Mouse (Mus musculus) C2C12 (cell line): ENCODE results near the gene Gm6993. TPM values are rescaled to one million over a fixed set of nuclear protein-coding genes. Genes with fewer than 3 reads are reported as not detected.

Experiments used
- H3K27me3 ChIP-seq: one replicate; pipeline ENCODE4 v1.6.1; 2011; ENCODE audit not compliant: control insufficient read depth, insufficient read depth, insufficient read length
- H3K36me3 ChIP-seq: one replicate; pipeline ENCODE4 v1.6.1; 2011; ENCODE audit not compliant: control insufficient read depth, insufficient read depth
- H3K4me3 ChIP-seq: one replicate; pipeline ENCODE4 v1.5.1; 2011; ENCODE audit warnings: mild to moderate bottlenecking, control low read depth; ENCODE audit not compliant: poor library complexity, insufficient read depth, severe bottlenecking
- H3K79me2 ChIP-seq: one replicate; pipeline ENCODE4 v1.6.1; 2011; ENCODE audit not compliant: control insufficient read depth, insufficient read depth
- H3K79me3 ChIP-seq: one replicate; pipeline ENCODE4 v1.6.1; 2011; ENCODE audit warnings: low read depth, control low read depth
- H3ac ChIP-seq: one replicate; pipeline ENCODE3; 2011; ENCODE audit warnings: low read depth; ENCODE audit not compliant: control insufficient read depth, insufficient read length
- CEBPB ChIP-seq: IDR thresholded peaks from one replicate; pipeline ENCODE4 v1.6.1; 2011; ENCODE audit warnings: low read depth, mild to moderate bottlenecking, control low read depth, moderate library complexity
- CTCF ChIP-seq: IDR thresholded peaks from one replicate; pipeline ENCODE4 v1.5.1; 2011; ENCODE audit not compliant: control insufficient read depth, insufficient read depth, insufficient read length
- FOSL1 ChIP-seq: IDR thresholded peaks from one replicate; pipeline ENCODE4 v1.8.0; 2011; ENCODE audit warnings: mild to moderate bottlenecking, low read length; ENCODE audit not compliant: poor library complexity, insufficient read depth, severe bottlenecking
- MAX ChIP-seq: IDR thresholded peaks from one replicate; pipeline ENCODE4 v1.6.1; 2011; ENCODE audit warnings: mild to moderate bottlenecking, control low read depth
- MYOD1 ChIP-seq: IDR thresholded peaks from one replicate; pipeline ENCODE4 v1.6.1; 2011; ENCODE audit warnings: low read depth; ENCODE audit not compliant: control insufficient read depth, insufficient read length
- MYOG ChIP-seq: IDR thresholded peaks from one replicate; pipeline ENCODE4 v1.6.1; 2011; ENCODE audit not compliant: control insufficient read depth, insufficient read length; ENCODE audit errors: extremely low read depth
- USF1 ChIP-seq: IDR thresholded peaks from one replicate; pipeline ENCODE4 v1.6.1; 2011; ENCODE audit warnings: low read depth, mild to moderate bottlenecking, control low read depth, moderate library complexity
- polyA plus RNA-seq: library from polyadenylated mRNA; unstranded; fragments of >200 nt; fragmentation: generic; extraction: Trizol; gene quantifications from one replicate; pipeline ENCODE4 v1.2.1, GENCODE M21; 2012; ENCODE audit warnings: missing spikeins

Gene Gm6993
- polyA plus RNA-seq, 1 experiment: not detected

DNA sequence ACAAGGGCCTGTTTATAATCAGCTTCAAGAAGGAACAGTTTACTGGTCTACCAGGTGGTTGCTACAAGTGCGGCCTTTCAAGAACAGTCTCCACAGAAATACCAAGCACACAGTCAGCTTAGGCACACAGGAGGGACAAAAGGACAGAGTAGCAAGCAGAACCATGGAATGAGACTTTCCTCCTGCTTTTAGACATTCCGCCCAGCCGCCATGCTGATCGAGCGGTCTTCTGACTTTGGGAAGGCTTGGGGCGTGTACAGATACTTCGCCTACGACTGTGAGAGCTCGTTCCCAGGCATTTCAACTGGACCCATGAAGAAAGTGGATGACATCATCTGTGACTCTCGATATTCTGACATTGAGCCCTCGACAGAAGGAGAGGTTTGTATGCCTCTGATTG, 37.7 kb downstream of the Gm6993 start:
- Histone ChIP-seq H3K27me3 (no peaks in the 10 kb centered on the region), H3ac (no peak overlapping the region), H3K4me3 (no peak overlapping the region), H3K79me3 (peaks cover 54% of the 10 kb centered on the region), H3K36me3 (peaks cover 99% of the 10 kb centered on the region), H3K79me2 (peaks cover 92% of the 10 kb centered on the region)
- TF ChIP-seq CTCF: no peak
- no peak for TF ChIP-seq MAX
- no peak for TF ChIP-seq USF1
- TF ChIP-seq CEBPB: no peak
- no peak for TF ChIP-seq MYOD1
- TF ChIP-seq MYOG: no peak
- no peak for TF ChIP-seq FOSL1

DNA sequence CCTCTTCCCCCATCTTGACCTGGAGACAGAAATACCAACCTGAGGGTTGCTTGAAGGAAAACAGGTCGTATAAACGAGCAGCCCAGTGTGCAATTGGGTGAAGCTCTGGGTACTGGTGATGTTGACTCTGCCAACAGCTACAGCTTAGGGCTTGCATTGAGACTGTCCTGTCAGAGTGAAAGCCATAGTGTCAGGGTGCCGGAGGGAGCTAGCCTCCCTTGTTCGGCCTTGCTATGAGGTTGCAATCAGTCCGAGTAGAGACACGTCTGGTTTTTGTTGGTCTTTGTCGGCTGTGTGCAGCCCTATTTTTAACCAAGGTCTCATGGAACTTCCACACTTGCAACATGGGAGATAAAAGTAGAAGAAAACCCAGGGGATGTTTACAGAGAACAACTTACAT, 39.7 kb downstream of the Gm6993 start:
- Histone ChIP-seq H3K4me3 (no peak overlapping the region), H3ac (no peak overlapping the region), H3K79me2 (peaks cover 81% of the 10 kb centered on the region), H3K36me3 (peaks cover 98% of the 10 kb centered on the region), H3K79me3 (peaks cover 46% of the 10 kb centered on the region), H3K27me3 (no peaks in the 10 kb centered on the region)
- no peak for TF ChIP-seq CTCF
- TF ChIP-seq USF1: no peak
- TF ChIP-seq CEBPB: no peak
- no peak for TF ChIP-seq MAX
- no peak for TF ChIP-seq FOSL1
- TF ChIP-seq MYOD1: no peak
- no peak for TF ChIP-seq MYOG

DNA sequence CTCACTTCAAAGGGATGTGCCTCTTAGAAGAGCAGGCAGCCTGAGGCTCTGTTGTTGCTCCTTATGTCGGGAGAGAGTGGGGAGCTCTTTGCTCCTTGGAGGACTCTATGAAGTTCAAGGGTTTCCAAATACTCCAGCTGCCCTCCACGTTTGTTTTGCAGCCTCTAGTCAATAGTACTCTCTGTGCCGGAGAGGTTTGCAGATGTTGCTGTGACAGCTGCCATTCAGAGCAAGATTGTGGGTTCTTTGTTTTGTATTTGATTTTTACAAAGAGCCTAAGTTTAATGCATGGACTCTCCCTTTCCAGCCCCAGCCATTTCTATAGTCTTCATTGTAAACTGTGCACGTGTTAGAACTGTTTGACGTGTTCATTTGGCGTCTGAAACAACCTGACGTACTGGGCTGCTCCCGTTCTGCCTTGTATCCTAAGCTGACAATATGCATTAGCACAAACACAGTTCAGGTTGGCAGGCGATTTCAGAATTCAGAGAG, 40.6 kb downstream of the Gm6993 start:
- no peaks in the 10 kb centered on the region for H3K27me3 ChIP-seq
- H3K79me3 ChIP-seq: peaks cover 41% of the 10 kb centered on the region
- TF ChIP-seq MYOG (no peak), MAX (no peak), FOSL1 (no peak), CEBPB (no peak), USF1 (no peak), MYOD1 (no peak)
- peaks cover 80% of the 10 kb centered on the region for H3K79me2 ChIP-seq
- peaks cover 98% of the 10 kb centered on the region for H3K36me3 ChIP-seq
- H3K4me3 ChIP-seq: no peak overlapping the region
- no peak overlapping the region for H3ac ChIP-seq

DNA sequence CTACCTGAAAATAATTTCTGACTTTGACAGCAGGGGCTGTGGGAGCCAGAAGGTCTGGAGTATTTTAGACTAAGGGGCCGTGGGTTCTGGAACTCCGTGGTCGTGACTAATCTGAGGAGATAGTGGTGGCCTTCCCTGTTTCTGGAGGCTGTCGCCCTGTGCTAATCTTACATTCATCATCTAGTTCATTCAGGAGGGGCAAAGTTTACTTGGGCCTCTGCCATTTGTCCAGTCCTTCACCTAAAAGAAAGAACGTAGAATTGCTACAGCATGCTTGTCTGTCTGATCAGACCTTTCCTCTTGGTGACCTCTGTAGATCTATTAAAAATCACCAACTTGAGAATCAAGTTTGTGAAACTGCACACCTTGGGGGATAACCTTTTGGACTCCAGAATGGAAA, 41.7 kb downstream of the Gm6993 start:
- Histone ChIP-seq H3K79me3 (peaks cover 34% of the 10 kb centered on the region), H3K4me3 (no peak overlapping the region), H3ac (no peak overlapping the region), H3K79me2 (peaks cover 79% of the 10 kb centered on the region), H3K36me3 (peaks cover 98% of the 10 kb centered on the region), H3K27me3 (no peaks in the 10 kb centered on the region)
- TF ChIP-seq FOSL1: no peak
- no peak for TF ChIP-seq CTCF
- no peak for TF ChIP-seq MYOD1
- no peak for TF ChIP-seq CEBPB
- no peak for TF ChIP-seq USF1
- no peak for TF ChIP-seq MAX
- no peak for TF ChIP-seq MYOG

DNA sequence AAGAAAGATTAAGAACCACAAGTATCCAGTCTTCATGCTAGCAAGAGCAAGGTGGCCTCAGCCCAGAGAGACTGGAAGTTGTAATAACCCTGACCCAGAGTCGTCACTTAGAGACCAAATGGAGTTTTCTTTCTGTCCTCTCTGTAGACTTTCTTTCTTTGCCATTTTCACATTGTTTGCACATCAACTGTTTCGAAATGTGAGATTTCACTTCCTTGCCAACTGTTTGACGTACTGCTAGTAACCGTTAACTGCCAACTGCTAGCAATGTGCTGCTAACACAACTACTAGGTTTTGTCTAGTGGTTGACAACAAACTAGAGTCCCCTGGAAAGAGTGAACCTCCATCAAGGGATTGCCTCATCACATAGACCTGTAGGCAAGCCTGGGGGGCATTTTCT, 42.6 kb downstream of the Gm6993 start:
- TF ChIP-seq MYOD1 (no peak), FOSL1 (no peak), CTCF (no peak), MYOG (no peak), CEBPB (no peak), MAX (no peak), USF1 (no peak)
- Histone ChIP-seq H3ac (no peak overlapping the region), H3K27me3 (no peaks in the 10 kb centered on the region), H3K36me3 (peaks cover 98% of the 10 kb centered on the region), H3K79me2 (peaks cover 79% of the 10 kb centered on the region), H3K4me3 (no peak overlapping the region), H3K79me3 (peaks cover 35% of the 10 kb centered on the region)

DNA sequence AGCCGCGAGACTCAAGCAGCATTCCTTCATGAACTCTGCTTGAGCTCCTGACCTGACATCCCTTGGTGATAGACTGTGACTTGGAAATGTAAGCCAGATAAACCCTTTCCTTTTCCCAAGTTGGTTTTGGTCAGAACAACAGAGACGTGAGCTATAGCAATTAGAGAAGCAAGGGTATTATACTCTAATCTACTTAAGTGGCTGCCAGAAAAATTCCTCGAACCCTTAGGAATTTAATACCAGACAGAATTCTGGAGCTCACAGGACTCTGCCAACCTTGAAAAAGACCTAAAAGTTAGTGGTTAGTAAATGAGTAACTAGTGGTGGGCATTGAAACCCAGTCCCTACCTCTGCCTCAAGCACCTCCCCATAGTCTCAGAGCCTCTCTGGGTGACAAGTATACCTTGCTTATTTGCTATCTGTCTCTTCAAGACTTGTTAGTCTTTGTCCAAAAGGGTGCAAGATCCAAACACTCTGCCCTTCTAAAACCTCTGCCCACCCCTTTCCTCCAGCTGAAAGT, 43.1 kb downstream of the Gm6993 start:
- Histone ChIP-seq H3K79me3 (peaks cover 37% of the 10 kb centered on the region), H3K4me3 (no peak overlapping the region), H3K79me2 (peaks cover 79% of the 10 kb centered on the region), H3ac (no peak overlapping the region), H3K36me3 (peaks cover 98% of the 10 kb centered on the region), H3K27me3 (no peaks in the 10 kb centered on the region)
- TF ChIP-seq FOSL1 (no peak), MYOG (no peak), MYOD1 (no peak), CEBPB (no peak), USF1 (no peak), CTCF (no peak), MAX (no peak)
